ENCODE assay signal across 17 mouse cellular contexts in genomic region chr2:121153100-121153499, GRCm38 (mm10). TPM values are rescaled to one million over a fixed set of nuclear protein-coding genes. Genes with fewer than 3 reads are reported as not detected.
DNase-seq lines count a peak whose midpoint lies in the region; ATAC-seq and TF ChIP-seq lines count a peak whose summit lies in the region.
"Had no signal": no experiment of that assay in that cellular context is flagged by ENCODE, and none has a peak within 500 bp of the region (broad histone marks: within the 10 kb centered on the region; RNA-seq: fewer than 3 reads in every experiment).

No protein-coding gene starts in this region.

- no peaks in the 10 kb centered on the region for H3K27me3 ChIP-seq in liver, embryonic 14.5 days (ENCODE audit: control insufficient read depth, insufficient read depth, low read length)
- H3K27me3 ChIP-seq in liver, embryonic 11.5 days (replicated peaks; ENCODE audit: control insufficient read depth, insufficient read depth, low read length): no peaks in the 10 kb centered on the region
- H3K27me3 ChIP-seq: heart, embryonic 15.5 days had no signal

- 77% methylated on average over 3 of the region's 3 CpGs for WGBS in liver, embryonic 14.5 days (ENCODE audit: insufficient replicate concordance)
- WGBS in liver, embryonic 11.5 days: 74% methylated on average over 3 of the region's 3 CpGs

- intact Hi-C loops in heart, postnatal 25 days (cut with DNase I): no loop called here

- TF ChIP-seq CTCF in liver, embryonic 14.5 days (IDR thresholded peaks at IDR 0.05; ENCODE audit: low read depth): peak; percentile 57

- H3K36me3 ChIP-seq in liver, embryonic 14.5 days (replicated peaks; ENCODE audit: control insufficient read depth, insufficient read depth, low read depth): peaks cover 5% of the 10 kb centered on the region
- H3K36me3 ChIP-seq in liver, embryonic 11.5 days (ENCODE audit: control insufficient read depth, insufficient read depth, low read length): peaks cover 6% of the 10 kb centered on the region; the same call in 1 of the 2 replicates

- H3K27ac ChIP-seq in liver, embryonic 14.5 days: no peak overlapping the region
- H3K27ac ChIP-seq in liver, embryonic 11.5 days (ENCODE audit: low read depth, low read length): no peak overlapping the region
- H3K27ac ChIP-seq: heart, embryonic 15.5 days had no signal

- DNase-seq in heart, adult 11 months: peak; percentile 21
- no peak for DNase-seq in heart, postnatal 25 days (ENCODE audit: low spot score)
- no peak for DNase-seq in liver, embryonic 14.5 days (ENCODE audit: low read depth in 3 of 3, low spot score in 3 of 3)
- no peak for DNase-seq in liver, embryonic 11.5 days (ENCODE audit: low spot score)
- DNase-seq in ES-CJ7 (ENCODE audit: low read depth, low spot score): peak; percentile 45
- no peak for DNase-seq in cerebellum, adult 11-12 months
- DNase-seq in urinary bladder, postnatal 10 days (ENCODE audit: low spot score): no peak
- DNase-seq: cerebellum, adult 2 months; gastrocnemius, postnatal 36 days; kidney, postnatal 14 days; layer of hippocampus, postnatal 36 days; right cerebral cortex, postnatal 14 days had no signal

- no peak for ATAC-seq in liver, embryonic 14.5 days (ENCODE audit: insufficient read depth)
- no peak for ATAC-seq in liver, embryonic 11.5 days (replicated peaks; ENCODE audit: low FRiP score)
- peak; percentile 66; the same call in 1 of the 2 replicates for ATAC-seq in erythroblast, adult 5-6 weeks (replicated peaks; ENCODE audit: low FRiP score, poor library complexity, severe bottlenecking)

- TF ChIP-seq EP300 in liver, embryonic 14.5 days (IDR thresholded peaks at IDR 0.05; ENCODE audit: low read depth): no peak

- no peak overlapping the region for H3K4me2 ChIP-seq in liver, embryonic 14.5 days (ENCODE audit: low read depth)
- no peak overlapping the region for H3K4me2 ChIP-seq in liver, embryonic 11.5 days
- H3K4me2 ChIP-seq: heart, embryonic 15.5 days had no signal

- H3K9ac ChIP-seq in liver, embryonic 14.5 days (replicated peaks): no peak overlapping the region
- H3K9ac ChIP-seq in liver, embryonic 11.5 days (ENCODE audit: low read depth, low read length): no peak overlapping the region
- H3K9ac ChIP-seq: heart, embryonic 15.5 days had no signal

- H3K4me3 ChIP-seq in liver, embryonic 14.5 days (ENCODE audit: insufficient read depth in 1 of 2, low read depth in 2 of 2, low read length in 2 of 2): no peak overlapping the region
- no peak overlapping the region for H3K4me3 ChIP-seq in liver, embryonic 11.5 days (ENCODE audit: low read depth, low read length)
- H3K4me3 ChIP-seq: heart, embryonic 15.5 days; myocyte had no signal

- H3K4me1 ChIP-seq in liver, embryonic 14.5 days (replicated peaks; ENCODE audit: control insufficient read depth in 2 of 2, insufficient read depth in 2 of 2, low read length in 1 of 2): no peaks in the 10 kb centered on the region
- no peaks in the 10 kb centered on the region for H3K4me1 ChIP-seq in liver, embryonic 11.5 days (replicated peaks; ENCODE audit: control insufficient read depth, insufficient read depth, low read length)
- H3K4me1 ChIP-seq: heart, embryonic 15.5 days had no signal

- no peaks in the 10 kb centered on the region for H3K9me3 ChIP-seq in liver, embryonic 14.5 days (ENCODE audit: control insufficient read depth, low read length)
- H3K9me3 ChIP-seq in liver, embryonic 11.5 days (ENCODE audit: control insufficient read depth, low read length): no peaks in the 10 kb centered on the region
- H3K9me3 ChIP-seq: heart, embryonic 15.5 days had no signal

RNA-seq across cellular contexts. Expression of gene Lcmt2, which starts 12.6 kb away (rescaled TPM):
- total RNA-seq in heart, postnatal 25 days (2021): 1 to 10 TPM; 9.5 to 9.7 TPM
- polyA plus RNA-seq in liver, embryonic 14.5 days (2012; rRNA removed): 3.6 and 4.1 TPM in 2 replicates
- 8.4 and 8.9 TPM in 2 replicates for polyA plus RNA-seq in liver, embryonic 14.5 days (2014; fragmentation: Nextera tagmentation; extraction: Ambion mirVana)
- 16.8 and 17.1 TPM in 2 replicates for polyA plus RNA-seq in liver, embryonic 11.5 days (2014; fragmentation: Nextera tagmentation; extraction: Ambion mirVana)
- 1.7 and 2.5 TPM in 2 replicates for total RNA-seq in erythroblast, adult 5-6 weeks (2015; ENCODE audit: low replicate concordance)
- total RNA-seq in erythroblast, adult 5-6 weeks (2017; ENCODE audit: low replicate concordance): 2.0 and 4.0 TPM in 2 replicates

RNA-seq across cellular contexts. Expression of gene Adal, which starts 12.9 kb away (rescaled TPM):
- 1 to 10 TPM; 8.0 to 9.9 TPM for total RNA-seq in heart, postnatal 25 days (2021)
- 3.7 and 5.6 TPM in 2 replicates for polyA plus RNA-seq in liver, embryonic 14.5 days (2012; rRNA removed)
- 7.5 and 9.0 TPM in 2 replicates for polyA plus RNA-seq in liver, embryonic 14.5 days (2014; fragmentation: Nextera tagmentation; extraction: Ambion mirVana)
- polyA plus RNA-seq in liver, embryonic 11.5 days (2014; fragmentation: Nextera tagmentation; extraction: Ambion mirVana): 17.8 and 18.5 TPM in 2 replicates
- total RNA-seq in erythroblast, adult 5-6 weeks (2015; ENCODE audit: low replicate concordance): 1.2 and 3.3 TPM in 2 replicates
- 4.6 and 7.8 TPM in 2 replicates for total RNA-seq in erythroblast, adult 5-6 weeks (2017; ENCODE audit: low replicate concordance)

RNA-seq across cellular contexts. Expression of gene Tubgcp4, which starts 17.4 kb away (rescaled TPM):
- total RNA-seq in heart, postnatal 25 days (2021): 10 to 100 TPM; 11.4 to 17.6 TPM
- polyA plus RNA-seq in liver, embryonic 14.5 days (2012; rRNA removed): 13.0 and 15.0 TPM in 2 replicates
- 20.3 and 21.3 TPM in 2 replicates for polyA plus RNA-seq in liver, embryonic 14.5 days (2014; fragmentation: Nextera tagmentation; extraction: Ambion mirVana)
- polyA plus RNA-seq in liver, embryonic 11.5 days (2014; fragmentation: Nextera tagmentation; extraction: Ambion mirVana): 50.4 and 51.0 TPM in 2 replicates
- total RNA-seq in erythroblast, adult 5-6 weeks (2015; ENCODE audit: low replicate concordance): 16.3 and 22.2 TPM in 2 replicates
- 11.7 and 19.1 TPM in 2 replicates for total RNA-seq in erythroblast, adult 5-6 weeks (2017; ENCODE audit: low replicate concordance)

RNA-seq across cellular contexts. Expression of gene Zscan29, which starts 17.8 kb away (rescaled TPM):
- 1 to 10 TPM; 6.6 to 8.2 TPM for total RNA-seq in heart, postnatal 25 days (2021)
- 1.5 and 2.0 TPM in 2 replicates for polyA plus RNA-seq in liver, embryonic 14.5 days (2012; rRNA removed)
- 2.8 and 3.1 TPM in 2 replicates for polyA plus RNA-seq in liver, embryonic 14.5 days (2014; fragmentation: Nextera tagmentation; extraction: Ambion mirVana)
- 7.6 and 8.8 TPM in 2 replicates for polyA plus RNA-seq in liver, embryonic 11.5 days (2014; fragmentation: Nextera tagmentation; extraction: Ambion mirVana)
- total RNA-seq in erythroblast, adult 5-6 weeks (2015; ENCODE audit: low replicate concordance): 8.8 and 13.3 TPM in 2 replicates
- 11.3 and 12.9 TPM in 2 replicates for total RNA-seq in erythroblast, adult 5-6 weeks (2017; ENCODE audit: low replicate concordance)

RNA-seq across cellular contexts. Expression of gene Tgm7, which starts 43.5 kb away (rescaled TPM):
- not detected for total RNA-seq in heart, postnatal 25 days (2021)
- 0.02 TPM in 1 of 2 replicates, not detected in the other for polyA plus RNA-seq in liver, embryonic 14.5 days (2012; rRNA removed)
- polyA plus RNA-seq in liver, embryonic 14.5 days (2014; fragmentation: Nextera tagmentation; extraction: Ambion mirVana): not detected in 2 replicates
- polyA plus RNA-seq in liver, embryonic 11.5 days (2014; fragmentation: Nextera tagmentation; extraction: Ambion mirVana): not detected in 2 replicates
- total RNA-seq in erythroblast, adult 5-6 weeks (2015; ENCODE audit: low replicate concordance): not detected in 2 replicates
- total RNA-seq in erythroblast, adult 5-6 weeks (2017; ENCODE audit: low replicate concordance): not detected in 2 replicates
- total RNA-seq: gastrocnemius, postnatal 36 days had no signal
- polyA plus RNA-seq: heart, embryonic 15.5 days; limb, embryonic 11.5 days; lung, embryonic 16.5 days; myocyte had no signal

Comparison
In these comparisons a context has a peak if more than half of its experiments do, and no peak if none do; other contexts are left out.
1. DNase-seq: peak in heart, adult 11 months (single experiment) and ES-CJ7 (single experiment); none in heart, postnatal 25 days (single experiment), liver, embryonic 14.5 days (0 of 3), liver, embryonic 11.5 days (single experiment), cerebellum, adult 11-12 months (single experiment) and urinary bladder, postnatal 10 days (single experiment).